Mouse (Mus musculus) forebrain, embryonic 12.5 days (tissue): ENCODE measurements at regions not wholly inside any gene's neighbourhood (a gene's known extent, or its start where the extent isn't known, plus 50 kb on each side); places are given as distances from the start of the nearest gene placed in this dataset.

Experiments used
- ATAC-seq: fragments of 200-750 bp; cut with Nextera tagmentation; 2 replicates; pipeline ENCODE4 v1.8.0; 2017; ENCODE audit warnings: moderate TSS enrichment; ENCODE audit not compliant: low FRiP score
- H3K27ac ChIP-seq: fragments of 300-500 bp; sonication (generic); 2 replicates; pipeline ENCODE4 v1.5.1; 2016; ENCODE audit warnings: mild to moderate bottlenecking
- H3K27me3 ChIP-seq: fragments of 300-500 bp; sonication (generic); 2 replicates; pipeline ENCODE4 v1.6.1; 2016; ENCODE audit warnings: mild to moderate bottlenecking
- H3K36me3 ChIP-seq: fragments of 300-500 bp; sonication (generic); replicated peaks from 2 replicates; pipeline ENCODE4 v1.6.1; 2016; ENCODE audit warnings: mild to moderate bottlenecking
- H3K4me1 ChIP-seq: fragments of 300-500 bp; sonication (generic); 2 replicates; pipeline ENCODE4 v1.6.1; 2016
- H3K4me2 ChIP-seq: fragments of 300-500 bp; sonication (generic); 2 replicates; pipeline ENCODE4 v1.6.1; 2016; ENCODE audit warnings: mild to moderate bottlenecking, moderate library complexity
- H3K4me3 ChIP-seq: fragments of 300-500 bp; sonication (generic); replicated peaks from 2 replicates; pipeline ENCODE4 v1.5.1; 2016; ENCODE audit warnings: mild to moderate bottlenecking
- H3K9ac ChIP-seq: fragments of 300-500 bp; sonication (generic); 2 replicates; pipeline ENCODE4 v1.6.1; 2016; ENCODE audit warnings: mild to moderate bottlenecking
- H3K9me3 ChIP-seq: fragments of 300-500 bp; sonication (generic); 2 replicates; pipeline ENCODE4 v1.6.1; 2016
- WGBS: fragments of 180-500 bp; shearing (Covaris S2); methylation state at CpG from one replicate; pipeline ENCODE4 v1.1.7; 2016; 5-methylcytosine and 5-hydroxymethylcytosine counted together

DNA sequence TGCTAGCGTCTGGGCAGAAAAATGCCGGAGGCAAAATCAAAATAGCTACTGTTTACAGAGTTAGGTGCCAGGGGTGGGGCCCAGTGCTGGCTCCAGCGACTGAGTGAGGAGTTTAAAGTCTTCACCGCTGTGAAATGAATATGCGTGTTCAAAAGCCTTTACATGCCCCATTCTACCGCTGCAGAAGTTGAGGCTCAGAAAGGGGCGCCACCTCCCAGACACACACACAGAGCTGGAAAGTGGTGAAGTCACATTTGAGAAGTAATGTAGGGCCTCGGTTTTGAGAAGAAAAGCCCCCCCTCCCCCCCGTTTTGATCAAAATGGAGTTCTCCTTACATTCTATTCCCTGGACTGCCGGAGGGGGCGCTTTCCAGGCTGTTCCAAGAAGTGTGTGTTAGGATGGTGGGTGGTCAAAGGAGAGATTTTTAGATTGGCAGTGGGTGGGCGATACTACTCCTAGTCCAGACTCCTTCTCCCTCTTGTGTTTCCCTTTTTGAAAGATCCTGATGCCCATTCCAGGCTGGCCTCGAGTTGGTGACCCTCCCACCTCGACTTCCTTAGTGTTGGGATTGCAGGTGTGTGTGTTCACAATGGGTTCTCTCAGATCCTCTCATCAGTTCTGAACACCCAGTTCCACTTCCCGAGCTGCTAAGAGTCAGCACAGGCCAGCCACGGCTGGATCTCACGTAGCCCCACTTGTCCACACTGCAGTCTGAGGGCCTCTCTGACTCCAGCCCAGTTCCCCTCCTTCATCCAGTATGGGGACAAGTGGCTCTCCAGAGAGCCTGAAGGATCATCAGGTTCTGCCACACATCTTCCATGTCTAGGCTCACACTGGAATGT, 69.3 kb upstream of the Nkd1 start:
- peak overlapping the region; percentile 10; the same call in 1 of the 2 replicates for H3K4me3 ChIP-seq
- H3K9ac ChIP-seq, result no peak overlapping the region; the same call in 1 of the 2 replicates
- H3K27ac ChIP-seq, result 0 out of 2 replicates have a peak overlapping the region, but pooled peaks have one; percentile 53
- peaks cover 3% of the 10 kb centered on the region for H3K9me3 ChIP-seq
- H3K36me3 ChIP-seq, result no peaks in the 10 kb centered on the region
- peak overlapping the region; percentile 39 for H3K4me2 ChIP-seq
- H3K27me3 ChIP-seq, result peaks cover 79% of the 10 kb centered on the region
- ATAC-seq, result no peak
- WGBS, result 16% methylated on average over 17 of the region's 17 CpGs
- H3K4me1 ChIP-seq, result peaks cover 68% of the 10 kb centered on the region

DNA sequence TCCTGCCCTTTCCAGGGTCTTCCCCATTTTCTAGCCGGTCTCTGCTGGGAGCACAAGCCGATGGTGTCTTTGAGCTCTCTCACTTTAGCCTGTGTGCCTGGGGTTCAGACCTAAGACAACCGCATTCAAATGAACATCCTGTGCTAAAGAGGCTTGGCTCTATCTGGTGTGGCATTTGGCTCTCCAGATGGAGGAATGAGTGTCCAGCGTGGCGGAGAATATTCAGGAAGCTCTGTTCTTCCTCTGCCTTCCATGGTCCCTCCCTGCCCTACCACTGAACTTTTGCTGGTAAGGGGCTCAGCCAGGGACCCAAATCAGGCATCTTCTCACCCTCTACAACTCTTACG, 68.7 kb upstream of the Nkd1 start:
- Histone ChIP-seq H3K27me3 (peaks cover 76% of the 10 kb centered on the region), H3K27ac (no peak overlapping the region)

DNA sequence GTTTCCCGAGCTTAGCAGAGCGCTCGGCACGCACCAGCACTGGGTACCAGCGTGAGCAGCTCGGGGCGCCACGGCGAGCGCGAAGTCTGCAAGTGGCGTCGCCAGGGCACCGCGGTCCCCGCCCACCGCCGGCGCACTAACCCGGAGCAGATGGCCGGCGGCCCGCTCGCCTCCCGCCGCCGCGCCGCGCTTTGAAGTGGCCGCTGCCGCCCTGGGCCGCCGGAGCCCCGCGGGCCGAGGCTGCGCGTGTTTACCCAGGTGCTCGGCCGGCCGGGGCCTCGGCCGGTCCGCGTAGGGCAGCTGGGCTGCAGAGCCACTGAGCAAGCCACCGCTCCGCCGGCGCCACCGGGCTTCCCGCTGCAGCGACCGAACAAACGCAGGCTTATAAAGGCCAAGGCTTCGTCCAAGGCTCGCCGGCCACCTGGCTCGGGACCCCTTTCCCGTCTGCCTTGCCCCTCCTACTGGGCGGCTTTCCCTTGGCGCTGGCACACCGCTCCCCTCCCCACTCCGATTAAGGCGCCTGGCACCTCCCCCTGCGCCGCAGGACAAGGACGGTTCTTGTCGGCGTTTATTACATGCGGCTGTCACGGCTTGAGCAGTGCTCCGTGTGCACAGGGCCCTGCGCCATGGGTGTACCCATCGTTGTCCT, 67.0 kb upstream of the Nkd1 start:
- peaks cover 64% of the 10 kb centered on the region for H3K27me3 ChIP-seq
- no peaks in the 10 kb centered on the region for H3K36me3 ChIP-seq
- peak overlapping the region; percentile 86 for H3K27ac ChIP-seq
- peaks cover 5% of the 10 kb centered on the region for H3K9me3 ChIP-seq
- under 1% methylated on average over 75 of the region's 75 CpGs for WGBS
- ATAC-seq, result peak; percentile 87
- peak overlapping the region; percentile 98 for H3K4me2 ChIP-seq
- H3K9ac ChIP-seq, result peak overlapping the region; percentile 63
- peaks cover 51% of the 10 kb centered on the region for H3K4me1 ChIP-seq
- H3K4me3 ChIP-seq, result peak overlapping the region; percentile 58

More for the DNA sequence above, 68.7 kb upstream of the Nkd1 start:
- Histone ChIP-seq H3K9ac (no peak overlapping the region), H3K4me2 (no peak overlapping the region), H3K4me1 (peaks cover 62% of the 10 kb centered on the region), H3K9me3 (peaks cover 5% of the 10 kb centered on the region), H3K36me3 (no peaks in the 10 kb centered on the region), H3K4me3 (no peak overlapping the region)
- WGBS, result 63% methylated on average over 6 of the region's 6 CpGs
- ATAC-seq, result no peak

DNA sequence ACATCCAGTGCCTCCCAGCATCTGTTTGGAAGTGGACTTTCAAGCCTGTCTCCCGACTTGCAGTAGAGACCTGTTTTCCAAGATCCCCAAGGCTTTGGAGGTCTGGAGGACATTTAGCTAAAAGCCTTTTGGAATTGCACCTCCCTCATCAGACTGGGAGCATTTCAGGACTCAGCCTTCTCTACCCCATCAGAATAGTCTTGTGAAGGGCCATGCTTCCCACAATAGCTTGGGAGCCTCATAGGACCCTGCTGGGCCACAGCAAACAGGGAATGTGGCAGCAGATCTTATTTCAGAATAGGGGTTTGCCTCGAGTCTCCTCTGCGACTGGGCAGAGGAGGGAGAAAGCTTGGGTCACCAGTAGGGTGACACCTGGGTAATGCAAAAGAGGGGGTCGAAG, 66.2 kb upstream of the Nkd1 start:
- H3K9me3 ChIP-seq, result peaks cover 9% of the 10 kb centered on the region
- H3K27ac ChIP-seq, result peak overlapping the region; percentile 86
- peak overlapping the region; percentile 58; the same call in 1 of the 2 replicates for H3K4me3 ChIP-seq
- peaks cover 57% of the 10 kb centered on the region for H3K27me3 ChIP-seq
- H3K9ac ChIP-seq, result peak overlapping the region; percentile 45; the same call in 1 of the 2 replicates
- peaks cover 51% of the 10 kb centered on the region for H3K4me1 ChIP-seq
- ATAC-seq, result no peak
- WGBS, result 7% methylated on average over 4 of the region's 4 CpGs
- no peaks in the 10 kb centered on the region for H3K36me3 ChIP-seq
- peak overlapping the region; percentile 98 for H3K4me2 ChIP-seq

DNA sequence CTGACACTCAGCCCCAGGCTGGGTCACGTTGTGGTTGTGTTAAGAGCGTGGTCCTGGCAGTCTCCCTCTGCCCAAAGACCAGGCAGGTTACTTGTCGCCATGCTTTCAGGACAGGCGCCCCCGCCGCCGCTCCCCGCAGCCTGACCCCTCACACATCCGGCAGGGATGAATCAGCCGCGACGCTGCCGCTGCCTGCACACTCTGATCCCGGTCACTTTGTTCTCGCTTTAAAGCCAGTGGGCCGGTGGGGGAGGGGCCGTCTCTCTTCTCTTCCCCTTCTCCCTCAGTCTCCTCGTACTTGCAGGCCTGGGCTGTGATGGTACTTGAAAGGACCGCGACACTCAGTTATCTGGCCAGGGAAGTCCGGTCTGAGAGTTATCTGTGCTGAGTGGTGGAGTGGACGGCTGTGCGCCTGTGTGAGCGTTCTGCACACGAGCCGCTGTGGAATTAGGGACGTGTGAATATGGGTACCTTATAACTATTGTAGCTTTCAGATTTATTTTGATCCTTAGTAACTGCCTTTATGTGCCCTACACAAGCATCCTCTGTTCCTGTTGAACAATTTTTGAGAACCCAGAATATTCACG, 65.6 kb upstream of the Nkd1 start:
- Histone ChIP-seq H3K9me3 (peaks cover 15% of the 10 kb centered on the region), H3K4me3 (peak overlapping the region; percentile 28), H3K27ac (peak overlapping the region; percentile 86; the same call in 1 of the 2 replicates), H3K4me1 (peaks cover 47% of the 10 kb centered on the region), H3K4me2 (peak overlapping the region; percentile 98), H3K36me3 (no peaks in the 10 kb centered on the region), H3K9ac (peak overlapping the region; percentile 45), H3K27me3 (peaks cover 51% of the 10 kb centered on the region)
- ATAC-seq, result no peak
- 8% methylated on average over 28 of the region's 28 CpGs for WGBS

DNA sequence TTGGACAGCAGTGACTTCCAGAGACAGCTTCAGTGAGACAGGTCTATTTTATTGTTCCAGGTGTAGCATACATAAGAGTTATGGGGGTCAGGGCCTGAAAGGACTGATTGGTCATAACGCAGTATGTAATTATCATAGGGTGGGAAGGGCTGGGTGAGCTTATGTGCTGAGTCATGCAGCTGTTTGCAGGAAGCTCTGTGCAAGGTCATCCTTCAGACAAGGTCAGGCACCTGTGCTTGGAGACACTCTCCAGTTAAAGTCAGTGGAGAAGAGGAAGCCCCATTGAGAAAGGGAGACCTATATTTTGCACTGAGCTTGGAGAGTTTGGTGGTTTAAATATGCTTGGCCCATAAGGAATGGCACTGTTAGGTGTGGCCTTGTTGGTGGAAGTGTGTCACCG, 62.0 kb upstream of the Nkd1 start:
- H3K9ac ChIP-seq, result no peak overlapping the region
- H3K4me1 ChIP-seq, result peaks cover 16% of the 10 kb centered on the region
- no peak overlapping the region for H3K4me3 ChIP-seq
- H3K9me3 ChIP-seq, result peaks cover 16% of the 10 kb centered on the region
- H3K36me3 ChIP-seq, result no peaks in the 10 kb centered on the region
- 89% methylated on average over 2 of the region's 2 CpGs for WGBS
- no peak overlapping the region for H3K4me2 ChIP-seq
- peaks cover 17% of the 10 kb centered on the region for H3K27me3 ChIP-seq
- H3K27ac ChIP-seq, result no peak overlapping the region
- no peak for ATAC-seq

DNA sequence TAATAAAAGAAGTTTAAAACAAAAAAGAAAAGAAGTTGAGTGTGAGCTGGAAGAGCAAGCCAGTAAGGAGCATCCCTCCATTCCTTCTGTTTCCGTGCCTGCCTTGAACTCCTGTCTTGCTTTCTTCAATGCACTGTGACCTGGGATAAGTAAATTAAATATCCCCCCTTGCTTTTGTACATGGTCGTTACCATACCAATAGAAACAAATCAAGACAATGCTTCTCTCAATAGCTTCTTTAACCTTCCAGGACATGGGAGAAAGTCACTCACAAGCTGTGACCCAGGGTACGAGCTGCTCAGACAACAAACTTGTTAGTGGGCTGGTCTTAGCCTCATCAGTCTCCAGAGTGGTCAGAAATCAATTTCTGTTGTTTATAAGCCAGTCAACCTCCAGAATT, 53.4 kb upstream of the Nkd1 start:
- H3K36me3 ChIP-seq, result no peaks in the 10 kb centered on the region
- H3K4me3 ChIP-seq, result no peak overlapping the region
- H3K27ac ChIP-seq, result no peak overlapping the region
- 58% methylated on average over 3 of the region's 3 CpGs for WGBS
- no peaks in the 10 kb centered on the region for H3K9me3 ChIP-seq
- H3K9ac ChIP-seq, result no peak overlapping the region
- no peak overlapping the region for H3K4me2 ChIP-seq
- peaks cover 6% of the 10 kb centered on the region; the same call in 1 of the 2 replicates for H3K4me1 ChIP-seq
- H3K27me3 ChIP-seq, result peaks cover 13% of the 10 kb centered on the region
- ATAC-seq, result no peak

DNA sequence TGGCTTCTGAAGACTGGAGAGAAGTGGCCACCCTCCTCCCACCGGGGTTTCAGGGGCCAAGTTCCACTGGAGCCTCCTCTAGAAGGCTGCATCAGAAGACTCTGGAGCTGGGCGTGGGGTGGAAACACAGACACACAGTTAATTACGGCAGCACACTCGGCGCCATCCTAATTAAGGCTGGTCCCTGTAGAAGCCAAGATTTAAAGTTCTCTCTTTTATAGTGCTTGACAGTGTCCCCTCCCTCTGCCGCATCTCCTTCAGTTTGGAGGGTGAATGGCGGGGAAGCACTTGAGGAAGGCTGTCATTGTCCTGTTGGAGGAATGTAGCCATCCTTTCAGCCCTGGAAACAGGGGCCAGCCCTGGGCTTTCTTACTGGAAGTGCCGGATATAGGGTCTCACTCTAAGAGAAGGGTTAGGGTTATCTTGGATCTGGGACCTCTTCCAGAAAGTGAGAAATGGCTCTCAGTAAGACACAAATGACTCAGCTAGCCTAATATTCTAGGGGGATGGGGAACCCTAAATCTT, 50.2 kb upstream of the Nkd1 start:
- ATAC-seq, result no peak
- Histone ChIP-seq H3K4me3 (no peak overlapping the region), H3K27ac (no peak overlapping the region), H3K9ac (no peak overlapping the region), H3K4me2 (no peak overlapping the region), H3K9me3 (no peaks in the 10 kb centered on the region), H3K4me1 (peaks cover 6% of the 10 kb centered on the region; the same call in 1 of the 2 replicates), H3K27me3 (peaks cover 8% of the 10 kb centered on the region; the same call in 1 of the 2 replicates), H3K36me3 (no peaks in the 10 kb centered on the region)
- WGBS, result 36% methylated on average over 8 of the region's 8 CpGs
